Comparison of ENCODE assay signal across 7 mouse cellular contexts in genomic region chr1:157039016-157039835, GRCm38 (mm10).
A peak's percentile ranks its signal among the peaks of the same experiment; 100 is the strongest.
DNase-seq lines count a peak whose midpoint lies in the region; ATAC-seq and TF ChIP-seq lines count a peak whose summit lies in the region.

No protein-coding gene starts in this region.

- peak overlapping the region; percentile 51; the same call in 1 of the 2 replicates for H3K4me3 ChIP-seq in G1E (ENCODE audit: low read depth, low read length)
- H3K4me3 ChIP-seq in embryonic facial prominence, embryonic 10.5 days: peak overlapping the region; percentile 36
- peak overlapping the region; percentile 11 for H3K4me3 ChIP-seq in heart, embryonic 15.5 days

- intact Hi-C loops in left cerebral cortex, postnatal 14 days (cut with DNase I): no loop called here

- peak overlapping the region; percentile 56 for H3K4me2 ChIP-seq in heart, embryonic 15.5 days

- H3K27me3 ChIP-seq in G1E (ENCODE audit: insufficient read depth, low read length): no peaks in the 10 kb centered on the region
- H3K27me3 ChIP-seq in embryonic facial prominence, embryonic 10.5 days (replicated peaks; ENCODE audit: low read depth, poor library complexity, severe bottlenecking): 0 out of 2 replicates have a peak, but pooled peaks cover 1% of the 10 kb centered on the region
- H3K27me3 ChIP-seq in heart, embryonic 15.5 days: no peaks in the 10 kb centered on the region

- peaks cover 27% of the 10 kb centered on the region for H3K4me1 ChIP-seq in G1E (ENCODE audit: insufficient read depth, low read depth, low read length)
- H3K4me1 ChIP-seq in embryonic facial prominence, embryonic 10.5 days: peaks cover 44% of the 10 kb centered on the region
- H3K4me1 ChIP-seq in heart, embryonic 15.5 days (replicated peaks): peaks cover 43% of the 10 kb centered on the region

- H3K27ac ChIP-seq in embryonic facial prominence, embryonic 10.5 days (replicated peaks): peak overlapping the region; percentile 78
- H3K27ac ChIP-seq in heart, embryonic 15.5 days: peak overlapping the region; percentile 89

- TF ChIP-seq CTCF in G1E (IDR thresholded peaks at IDR 0.05; ENCODE audit: low read depth, low read length): no peak

- peak; percentile 80 for ATAC-seq in G1E (ENCODE audit: extremely low read depth, insufficient number of reproducible peaks, low FRiP score, poor library complexity, severe bottlenecking)
- ATAC-seq in heart, embryonic 15.5 days (replicated peaks; ENCODE audit: insufficient number of reproducible peaks, insufficient read depth, low FRiP score, low read depth): peak; percentile 81
- peak; percentile 85 for ATAC-seq in megakaryocyte, adult 5-6 weeks (ENCODE audit: poor library complexity, severe bottlenecking)

- H3K9ac ChIP-seq in heart, embryonic 15.5 days: no peak overlapping the region

- no peaks in the 10 kb centered on the region for H3K36me3 ChIP-seq in G1E (replicated peaks)
- no peaks in the 10 kb centered on the region for H3K36me3 ChIP-seq in embryonic facial prominence, embryonic 10.5 days (replicated peaks)
- no peaks in the 10 kb centered on the region for H3K36me3 ChIP-seq in heart, embryonic 15.5 days

- H3K9me3 ChIP-seq in G1E (replicated peaks): peaks cover 24% of the 10 kb centered on the region
- H3K9me3 ChIP-seq in embryonic facial prominence, embryonic 10.5 days: no peaks in the 10 kb centered on the region
- H3K9me3 ChIP-seq in heart, embryonic 15.5 days (replicated peaks): no peaks in the 10 kb centered on the region

- DNase-seq in G1E (ENCODE audit: low spot score): peak; percentile 47
- peak; percentile 74 for DNase-seq in adrenal gland, adult 2 months
- DNase-seq in embryonic facial prominence, embryonic 10.5 days (ENCODE audit: low spot score): peak; percentile 49
- peak; percentile 77 to 82 for DNase-seq in left cerebral cortex, postnatal 14 days (ENCODE audit: low spot score in 2 of 2)
- peak; percentile 76 for DNase-seq in right cerebral cortex, postnatal 14 days

- 18% methylated on average over 14 of the region's 14 CpGs for WGBS in embryonic facial prominence, embryonic 10.5 days
- WGBS in heart, embryonic 15.5 days: 7% methylated on average over 14 of the region's 14 CpGs

Comparison
In these comparisons a context has a peak if more than half of its experiments do, and no peak if none do; other contexts are left out.
1. Peak in every context shown above with its lines: DNase-seq, ATAC-seq, H3K4me3 ChIP-seq and H3K27ac ChIP-seq.